Mouse (Mus musculus): ENCODE data around the gene Siglec1.
"Not testable (repeated sequence)": the region's sequence is repeated elsewhere in the genome, so short reads cannot be mapped to it uniquely, and the experiment has no call there.

The Siglec1 gene

DNA sequence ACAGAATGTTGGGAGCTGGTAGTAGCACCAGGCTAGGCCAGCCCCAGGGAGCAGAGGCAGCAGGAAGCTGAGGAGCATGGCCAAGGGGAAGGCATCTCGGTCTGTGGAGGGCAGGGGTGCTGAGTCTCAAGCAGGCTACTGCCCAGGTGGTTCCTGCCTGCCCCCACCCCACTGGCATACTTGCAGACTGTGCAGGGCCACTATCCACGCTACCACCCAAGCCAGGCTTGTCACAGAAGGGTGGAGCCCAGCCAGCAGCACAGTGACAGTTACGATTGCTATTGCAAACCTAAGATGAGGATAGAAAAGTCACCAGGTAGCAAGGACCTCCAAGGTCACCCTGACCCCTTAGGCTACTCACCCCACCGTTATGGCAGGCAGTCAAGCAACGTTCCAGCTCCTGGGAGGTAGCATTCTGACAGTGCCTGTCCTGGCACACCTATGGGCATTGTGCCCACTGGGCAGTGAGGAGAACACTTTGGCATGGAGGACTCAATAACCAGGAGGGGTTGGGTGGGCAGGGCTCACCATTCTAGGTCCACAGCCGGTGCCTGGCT lies 33.6 kb downstream of the Siglec1 start:
- DNase-seq (ENCODE audit: low spot score) = no peak

DNA sequence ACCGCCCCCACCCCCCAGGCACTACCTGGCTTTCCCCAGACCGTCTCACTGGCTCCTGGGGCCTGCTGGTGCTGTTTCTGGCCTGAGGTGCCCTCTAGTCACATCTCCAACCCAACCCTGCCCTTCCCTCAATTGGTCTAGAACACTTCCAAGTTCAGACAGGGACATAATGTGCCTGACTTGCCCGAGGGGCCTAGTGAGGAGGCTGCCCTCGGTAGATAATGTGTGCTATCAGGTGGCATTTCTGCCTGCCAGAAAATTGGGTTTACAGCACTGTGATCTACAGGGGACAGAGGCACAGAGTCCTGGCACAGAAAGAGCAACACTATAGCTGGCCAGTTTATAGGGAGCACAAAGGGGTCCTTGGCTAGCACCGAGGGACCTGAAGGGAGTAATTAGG lies 34.5 kb downstream of the Siglec1 start:
- DNase-seq (ENCODE audit: low spot score) = peak; percentile 28

DNA sequence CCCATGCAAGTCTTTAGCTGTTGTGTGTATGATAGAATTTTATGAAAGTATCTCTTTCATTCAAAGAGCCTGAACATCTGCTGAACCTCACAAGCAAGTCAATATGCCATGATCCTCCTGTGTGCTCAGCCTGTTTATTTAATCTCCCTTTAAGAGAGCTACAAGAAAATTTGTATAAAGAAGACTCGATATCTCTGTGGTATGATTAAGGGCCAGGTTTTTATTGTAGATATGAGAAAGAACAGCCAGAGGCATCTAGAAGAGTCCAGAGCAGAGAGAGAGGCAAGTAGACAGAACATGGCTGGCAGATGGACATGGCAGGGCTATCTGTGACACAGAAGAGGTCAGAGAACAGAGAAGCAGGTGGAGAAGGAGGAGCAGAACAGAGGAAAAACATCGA lies 40.5 kb downstream of the Siglec1 start:
- no peak for DNase-seq (ENCODE audit: low spot score)

DNA sequence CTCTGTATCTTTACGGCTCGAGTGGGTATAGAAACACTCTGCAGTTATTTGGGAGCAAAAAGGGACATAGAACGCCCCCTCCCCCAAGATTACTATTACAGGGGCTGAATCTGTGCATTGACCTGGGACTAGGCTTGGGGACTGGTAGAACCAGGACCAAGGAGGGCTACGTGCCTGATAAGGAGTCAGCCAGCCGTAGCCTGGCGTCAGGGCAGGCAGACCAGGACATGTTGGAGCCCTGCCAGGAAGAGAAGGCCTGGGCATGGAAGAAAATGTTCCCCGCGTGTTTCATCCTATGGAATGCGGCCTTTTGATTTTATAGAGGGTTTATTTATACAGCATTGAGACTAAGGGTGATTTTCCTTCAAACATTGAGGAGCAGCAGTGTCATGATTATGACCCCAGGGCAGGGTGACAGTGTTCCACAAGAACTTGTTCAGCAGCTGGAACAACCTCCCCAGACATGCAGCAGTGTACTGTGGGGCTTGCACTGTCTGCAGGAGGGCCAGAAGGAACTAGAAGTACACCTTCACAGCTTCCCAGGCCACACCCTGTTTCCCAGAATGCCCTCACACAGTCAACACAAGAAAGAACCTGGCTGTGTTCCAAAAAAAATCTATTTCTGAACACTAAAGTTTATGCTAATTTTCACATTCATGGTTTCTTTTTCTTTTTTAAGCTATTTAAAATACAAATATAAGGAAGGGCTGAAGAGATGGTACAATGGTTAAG lies 41.4 kb downstream of the Siglec1 start:
- no peak for DNase-seq (ENCODE audit: low spot score)

DNA sequence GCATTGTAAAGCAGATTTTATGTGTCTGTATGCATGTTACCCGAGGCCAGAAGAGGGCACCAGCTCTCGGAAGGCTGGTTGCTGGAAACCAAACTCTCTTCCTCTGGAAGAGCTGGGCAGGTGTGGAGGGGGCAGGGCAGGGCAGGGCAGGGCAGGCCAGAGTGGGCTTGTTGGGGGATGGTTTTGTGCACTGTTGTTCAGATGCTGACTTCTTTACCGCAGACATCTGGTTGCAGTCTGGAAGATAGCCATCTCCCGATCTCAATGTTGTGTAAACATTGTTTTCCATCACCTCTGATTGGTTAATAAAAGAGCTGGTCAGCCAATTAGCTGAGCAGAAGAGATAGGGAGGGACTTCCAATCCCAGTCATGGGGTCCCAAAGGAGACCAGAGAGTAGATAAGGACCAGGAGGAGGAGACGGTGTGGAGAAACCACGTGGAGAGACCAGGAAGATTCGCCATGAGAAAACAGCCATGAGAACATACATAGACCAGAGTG lies 42.2 kb downstream of the Siglec1 start:
- no peak for DNase-seq (ENCODE audit: low spot score)

DNA sequence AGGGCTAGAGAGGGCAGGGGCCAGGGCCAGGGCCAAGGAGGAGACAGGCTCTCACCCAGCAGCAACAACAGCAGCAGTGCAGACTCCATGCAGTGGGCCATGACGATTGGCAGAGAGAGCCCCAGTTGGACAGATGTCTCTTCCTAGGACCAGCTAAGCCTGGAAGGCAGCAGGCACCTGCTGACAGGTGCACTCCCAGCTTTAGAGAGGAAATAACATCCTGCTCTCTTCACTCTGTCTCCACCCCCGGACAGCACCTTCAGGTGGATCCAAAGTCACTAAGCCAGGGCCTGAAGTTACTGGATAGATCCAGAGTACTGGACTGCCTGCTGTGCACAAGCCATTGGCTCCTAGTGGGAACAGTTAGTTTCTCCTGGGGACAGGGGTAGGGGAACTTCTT lies 43.6 kb downstream of the Siglec1 start, which contains the start of gene Gfra4:
Gene Gfra4 (minus strand): TSS at position 101 of the 400 bp plus-strand sequence.
- no peak for DNase-seq (ENCODE audit: low spot score)

DNA sequence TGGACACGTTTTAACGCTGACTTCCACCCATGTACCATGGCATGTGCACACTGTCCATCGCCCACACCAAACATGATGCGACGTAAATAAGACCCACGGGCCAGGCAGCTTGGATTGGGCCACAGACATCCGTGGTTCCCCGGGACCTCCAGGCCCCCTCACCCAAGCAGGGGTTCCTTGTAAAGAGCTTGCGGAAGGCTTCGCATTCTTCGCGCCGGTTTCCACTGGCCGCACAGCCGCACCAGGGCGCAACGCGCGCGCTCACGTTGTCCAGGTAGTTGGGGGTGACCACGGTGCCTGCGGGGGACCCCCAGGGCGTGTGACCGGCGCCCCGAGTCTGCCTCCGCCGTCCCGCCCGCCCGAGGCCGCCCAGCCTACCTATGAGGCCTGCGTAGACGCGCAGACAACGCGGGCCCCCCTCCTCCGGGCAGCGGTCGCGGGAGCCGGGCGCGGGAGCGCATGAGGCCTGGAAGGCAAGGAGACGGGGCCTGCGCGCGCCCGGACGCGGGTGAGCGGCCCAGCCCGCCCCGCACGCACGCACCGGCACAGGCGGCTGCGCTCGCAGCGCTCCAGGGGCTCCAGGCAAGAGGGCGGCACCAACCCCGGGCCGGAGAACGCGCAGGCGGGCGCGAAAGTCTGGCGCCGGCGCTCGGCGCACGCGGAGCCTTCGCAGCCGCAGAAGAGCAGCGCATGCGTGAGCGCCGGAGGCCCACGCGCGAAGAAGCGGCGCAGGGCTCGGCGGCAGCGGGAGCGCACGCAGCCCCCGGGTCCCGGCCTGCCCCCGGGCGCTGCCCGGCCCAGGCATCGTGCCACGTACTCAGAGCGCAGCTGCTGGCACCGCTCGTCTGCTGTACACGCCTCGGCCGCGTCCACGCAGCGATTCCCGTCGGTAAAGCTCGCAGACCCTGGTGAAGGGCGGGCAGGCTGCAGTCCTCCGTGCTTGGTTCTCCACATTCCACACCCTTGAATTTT lies 45.4 kb downstream of the Siglec1 start:
- no peak for DNase-seq (ENCODE audit: low spot score)

DNA sequence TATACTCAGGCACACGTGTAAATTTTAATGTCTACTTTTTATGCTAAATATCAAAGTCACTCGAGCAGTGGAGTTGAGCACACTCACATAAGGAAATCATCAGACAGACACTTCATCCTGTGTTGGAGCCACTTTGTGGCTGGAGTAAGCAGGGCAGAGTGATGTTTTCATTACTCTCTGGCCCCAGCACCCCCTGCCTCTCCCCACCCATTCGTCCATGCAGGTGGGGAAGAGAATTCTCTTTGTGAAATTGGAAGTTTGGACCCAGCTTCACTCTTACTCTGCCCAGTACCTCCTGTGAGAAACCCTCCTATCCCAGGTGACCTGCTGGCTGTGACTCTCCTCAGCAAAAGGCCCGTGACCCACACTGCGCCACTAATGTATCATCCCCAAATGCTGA lies 47.9 kb downstream of the Siglec1 start:
- no peak for DNase-seq (ENCODE audit: low spot score)

DNA sequence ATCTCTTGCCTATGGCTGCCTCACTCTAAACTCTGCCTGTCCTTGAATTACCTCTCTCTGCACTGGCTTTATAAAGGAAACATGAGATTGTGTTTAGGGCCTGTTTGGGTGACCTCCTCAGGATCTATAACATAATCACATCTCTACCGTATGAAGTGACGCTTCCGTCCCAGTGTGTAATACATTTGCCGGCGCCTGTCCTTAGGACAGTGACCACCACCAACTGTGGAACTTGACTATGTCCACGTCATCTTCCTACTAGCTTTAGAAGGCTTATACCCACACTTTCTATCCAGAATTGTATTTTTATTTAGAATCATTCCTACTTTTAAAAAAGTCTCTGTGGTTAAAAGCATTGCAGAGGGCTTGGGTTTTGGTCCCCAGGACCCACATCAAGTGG lies 48.4 kb downstream of the Siglec1 start:
- DNase-seq (ENCODE audit: low spot score) = no peak

DNA sequence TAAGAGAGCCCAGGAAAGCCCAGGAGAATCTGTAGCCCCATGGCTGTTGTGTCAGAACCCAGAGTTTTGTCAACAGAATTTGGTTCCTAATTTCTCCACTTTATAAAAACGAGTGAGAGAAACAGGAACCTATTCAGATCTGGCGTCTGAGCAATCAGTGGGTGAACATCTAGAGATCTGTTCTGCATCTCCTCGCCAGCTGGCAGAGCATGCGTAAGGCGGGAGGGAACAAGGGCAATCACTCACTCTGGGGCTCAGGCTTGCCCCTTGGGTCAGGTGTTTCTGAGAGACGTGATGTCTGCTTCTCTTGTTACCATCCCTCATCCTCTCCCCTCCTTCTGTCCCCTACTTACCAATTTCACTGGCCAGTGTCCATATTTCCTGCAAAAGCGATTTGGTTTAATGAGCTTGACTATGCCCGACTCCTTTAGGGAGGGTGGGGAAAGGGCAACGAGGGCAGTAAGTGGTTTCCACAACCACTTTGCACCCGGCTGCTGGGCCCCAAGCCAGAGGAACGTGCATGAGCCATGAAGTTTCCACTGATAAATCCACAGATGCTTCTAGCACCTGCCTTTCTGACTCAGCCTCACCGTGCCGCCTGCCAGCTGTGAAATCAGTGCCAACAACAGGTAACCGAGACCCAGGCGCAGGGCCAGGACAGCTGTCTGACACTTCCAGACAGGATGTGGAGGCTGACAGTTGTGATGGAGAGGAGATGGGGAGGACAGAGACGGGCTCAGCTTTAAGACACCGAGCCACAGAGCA lies 49.2 kb downstream of the Siglec1 start:
- no peak for DNase-seq (ENCODE audit: low spot score)

DNA sequence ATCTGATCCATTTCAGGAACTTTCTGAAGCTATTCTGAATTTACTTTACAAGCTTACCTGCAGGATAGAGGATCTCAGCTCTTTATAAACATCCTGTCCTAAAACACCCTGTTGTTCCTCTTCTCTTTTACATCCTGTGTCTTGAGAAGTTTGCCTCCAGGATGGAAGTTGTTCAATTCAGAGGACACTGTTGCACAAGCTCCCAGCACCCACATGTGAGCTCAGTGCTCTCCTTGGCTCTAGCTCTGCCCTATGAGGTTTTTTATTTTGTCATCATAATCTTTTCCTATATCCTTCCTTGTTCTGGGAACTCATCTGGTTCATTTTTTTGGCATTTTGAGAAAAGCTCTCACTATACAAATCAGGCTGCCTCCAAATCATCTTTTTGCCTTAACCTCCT lies 49.8 kb downstream of the Siglec1 start:
- no peak for DNase-seq (ENCODE audit: low spot score)

DNA sequence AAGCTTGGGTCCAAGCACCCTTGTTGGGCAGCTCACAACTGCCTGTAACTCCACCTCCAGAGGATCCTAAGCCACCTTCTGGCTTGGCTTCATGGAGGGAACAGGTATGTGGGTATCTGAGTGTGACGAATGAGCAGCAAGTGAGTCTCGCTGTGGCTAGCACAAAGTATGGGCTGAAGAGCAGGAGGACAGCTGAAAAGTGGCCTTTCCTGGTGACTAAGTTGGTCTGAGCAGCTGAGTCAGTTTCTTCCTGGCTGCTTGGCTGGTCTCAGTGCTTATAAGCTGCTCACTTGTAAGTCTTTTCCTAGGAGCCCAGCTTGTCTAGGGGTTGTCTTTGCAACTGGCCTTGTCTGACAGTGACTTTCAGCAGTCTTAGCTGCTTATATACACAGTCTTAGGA lies 50.2 kb downstream of the Siglec1 start:
- DNase-seq (ENCODE audit: low spot score) = no peak

DNA sequence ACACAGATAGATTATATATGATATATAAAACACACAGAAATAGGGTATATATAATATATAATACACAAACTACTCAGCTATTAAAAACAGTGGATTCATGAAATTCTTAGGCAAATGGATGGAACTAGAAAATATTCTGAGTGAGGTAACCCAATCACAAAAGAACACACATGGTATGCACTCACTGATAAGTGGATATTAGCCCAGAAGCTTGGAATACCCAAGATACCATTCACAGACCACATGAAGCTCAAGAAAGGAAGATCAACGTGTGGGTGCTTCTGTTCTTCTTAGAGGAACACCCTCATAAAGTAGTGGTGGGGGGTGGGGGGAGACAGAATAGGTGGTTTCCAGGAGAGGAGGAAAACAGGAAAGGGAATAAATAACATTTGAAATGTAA lies 55.2 kb downstream of the Siglec1 start:
- not testable (repeated sequence) for DNase-seq (ENCODE audit: low spot score)

DNA sequence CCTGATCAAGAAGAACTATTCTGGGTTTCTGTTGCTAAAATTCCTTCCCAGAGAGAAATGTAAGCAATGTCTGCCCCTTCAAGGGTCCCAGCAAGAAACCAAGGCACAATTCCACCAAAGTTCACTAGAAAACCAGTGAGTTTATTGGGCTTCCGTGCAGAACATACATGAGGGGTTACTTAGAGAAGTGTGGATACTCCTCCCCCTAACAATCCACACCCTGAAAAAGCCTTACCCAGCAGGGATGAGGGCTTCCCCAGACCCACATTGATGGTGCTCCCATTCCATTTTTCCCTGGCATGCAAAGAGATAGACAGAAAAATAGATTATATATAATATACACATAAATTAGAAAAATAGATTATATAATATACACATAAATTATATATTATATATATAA lies 55.6 kb downstream of the Siglec1 start:
- no peak for DNase-seq (ENCODE audit: low spot score)

DNA sequence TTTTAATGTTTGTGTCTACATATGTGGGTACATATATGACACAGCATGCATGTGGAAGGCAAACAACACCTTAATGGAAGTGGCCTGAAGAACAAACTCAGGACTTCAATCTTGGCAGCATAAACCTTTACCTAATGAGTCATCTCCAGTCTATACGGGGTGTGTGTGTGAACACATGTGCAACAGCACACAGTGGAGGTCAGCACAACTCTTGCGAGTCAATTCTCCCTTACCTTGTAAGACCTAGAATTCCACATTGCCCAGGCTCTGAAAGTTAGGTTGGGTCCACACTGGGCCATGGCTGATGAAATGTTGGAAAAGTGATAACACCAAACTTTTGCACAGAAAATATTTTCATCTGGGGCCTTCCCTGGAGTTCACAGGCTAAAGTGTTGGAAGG lies 56.0 kb downstream of the Siglec1 start:
- DNase-seq (ENCODE audit: low spot score) = no peak

DNA sequence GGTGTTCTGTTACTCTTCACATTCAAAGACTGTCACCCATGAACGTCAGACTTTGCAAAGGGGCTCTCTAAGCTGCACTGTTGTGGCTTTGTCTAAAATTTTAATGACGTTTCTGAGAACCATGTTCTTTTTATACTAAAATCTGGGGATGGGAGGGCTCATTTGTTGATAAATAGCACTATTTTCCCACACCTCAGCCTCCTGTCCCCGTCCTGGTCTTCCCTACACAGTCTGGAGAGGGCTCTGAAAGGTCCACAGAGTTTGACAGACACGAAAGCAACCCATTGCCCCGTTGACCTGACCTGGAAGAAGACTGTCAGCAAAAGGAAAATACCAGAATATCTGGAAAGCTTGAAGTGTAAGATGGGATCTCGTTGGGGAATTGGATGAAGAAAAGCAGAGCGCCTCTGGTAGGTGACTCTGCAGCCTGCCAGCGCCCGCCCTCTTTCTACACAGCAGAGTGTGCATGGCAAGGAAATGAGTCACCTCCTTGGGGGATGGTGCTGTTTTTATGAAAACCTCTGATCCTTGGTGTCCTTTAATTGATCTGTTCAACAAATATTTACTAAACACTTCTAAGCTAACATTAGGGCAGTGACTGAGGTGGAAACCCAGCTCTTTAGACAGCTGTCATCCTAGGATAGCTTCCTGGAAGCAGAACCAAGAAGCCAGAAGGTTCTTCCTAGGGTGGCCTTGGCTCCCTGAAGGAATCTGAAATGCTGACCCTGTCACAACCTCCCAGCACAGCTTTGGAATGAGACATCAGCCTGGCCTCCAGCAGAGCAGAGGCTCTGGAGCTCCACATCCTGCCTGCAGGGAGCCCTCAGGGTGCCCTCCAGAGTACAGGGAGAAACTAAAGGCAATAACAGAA lies 57.3 kb downstream of the Siglec1 start:
- DNase-seq (ENCODE audit: low spot score) = no peak

DNA sequence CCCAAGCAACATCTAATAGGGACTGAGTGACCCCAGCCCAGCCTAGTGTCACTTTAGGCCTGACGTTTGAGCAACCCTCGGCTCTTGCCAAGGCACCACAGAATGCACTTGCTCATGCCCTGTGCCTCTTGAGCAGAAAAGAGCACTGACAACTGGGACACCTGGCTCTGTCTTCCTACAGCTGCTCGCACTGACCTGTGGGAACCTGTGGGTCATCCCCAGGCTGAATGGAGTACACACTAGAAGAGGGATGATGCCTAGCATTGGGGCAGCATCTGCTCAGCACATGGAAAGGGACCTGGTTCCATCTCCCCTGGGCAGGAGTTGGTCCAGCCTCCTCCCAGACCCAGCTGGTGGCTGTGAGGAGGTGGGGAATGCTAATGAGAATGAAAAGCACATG lies 59.6 kb downstream of the Siglec1 start:
- DNase-seq (ENCODE audit: low spot score) = no peak

DNA sequence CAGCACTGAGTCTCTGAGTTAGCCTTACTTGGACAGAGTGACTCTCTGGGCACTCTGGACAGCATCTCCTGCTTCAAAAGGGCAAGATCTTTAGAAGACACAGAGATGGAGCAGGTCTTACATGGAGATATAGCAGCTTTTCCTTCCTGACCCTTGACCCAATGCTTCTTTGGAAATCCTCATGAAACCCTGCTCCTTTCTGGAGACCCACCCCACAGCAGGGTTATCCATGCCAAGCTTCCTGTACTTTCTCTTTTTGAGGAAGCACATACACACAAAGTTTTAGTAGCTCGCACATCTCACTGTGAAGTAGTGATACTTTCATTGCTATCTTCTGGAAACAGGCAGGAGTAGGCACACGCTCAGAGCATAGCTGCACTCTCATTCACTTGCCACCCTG lies 61.3 kb downstream of the Siglec1 start:
- DNase-seq (ENCODE audit: low spot score) = no peak

All from spleen, adult 12 weeks (tissue).